Mouse (Mus musculus): ENCODE measurements at regions not wholly inside any gene's neighbourhood (a gene's known extent, or its start where the extent isn't known, plus 50 kb on each side); places are given as distances from the start of the nearest gene placed in this dataset.

DNA sequence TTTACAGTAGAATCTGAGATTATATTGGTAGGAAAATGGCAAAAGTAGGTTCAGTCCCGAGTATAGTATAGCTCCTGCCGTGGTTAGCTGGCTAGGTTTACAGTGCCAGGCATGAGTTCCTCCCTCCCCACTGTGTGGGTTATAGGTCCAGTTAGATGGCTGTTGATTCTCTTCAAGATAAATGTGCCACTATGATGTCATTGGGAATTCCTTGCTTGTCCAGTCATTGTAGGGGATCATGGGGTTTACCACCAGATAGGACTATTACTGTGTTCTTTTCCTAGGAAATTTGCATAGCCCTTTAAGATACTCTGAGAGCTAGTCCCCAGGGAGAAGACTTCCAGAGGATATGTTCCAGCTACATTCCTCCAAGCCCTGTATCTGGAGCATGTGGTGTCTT lies 119.2 kb upstream of the Itga4 start:
- TF ChIP-seq CTCF (IDR thresholded peaks at IDR 0.05; ENCODE audit: extremely low read depth, insufficient read length, insufficient replicate concordance, low read depth, low read length) (no peak), POLR2A (IDR thresholded peaks at IDR 0.05; ENCODE audit: low read depth, low read length) (no peak)

Data from small intestine, adult 2 months (tissue).